Mouse (Mus musculus) thymus, adult 2 months (tissue): ENCODE data around the gene Ccdc181.

Experiments used
- CTCF ChIP-seq: fragments of 200-500 bp; IDR thresholded peaks from 2 replicates; pipeline ENCODE4 v1.5.1; 2012; ENCODE audit warnings: mild to moderate bottlenecking, control low read depth, low read length, moderate library complexity, borderline replicate concordance; ENCODE audit not compliant: control insufficient read depth, poor library complexity, insufficient read depth; ENCODE audit errors: extremely low read depth
- POLR2A ChIP-seq: fragments of 200-500 bp; IDR thresholded peaks from 2 replicates; pipeline ENCODE4 v1.6.1; 2012; ENCODE audit warnings: mild to moderate bottlenecking, low read length, control low read depth, moderate library complexity; ENCODE audit not compliant: control insufficient read depth, poor library complexity, insufficient read depth; ENCODE audit errors: extremely low read depth

- TF ChIP-seq CTCF (0 out of 2 replicates have a peak, but pooled peaks have one; percentile 27), POLR2A (peak; percentile 69)
Observed at GRCm38 (mm10) chr1:164248465-164249331, 26.7 kb upstream of the Ccdc181 start, which contains the start of gene Slc19a2.
